Mouse (Mus musculus): Measurements from ENCODE around the gene Dab2ip.

GRCm38 (mm10) chr2:35678440-35678839 lies 120.4 kb downstream of the Dab2ip start:
- no peak for TF ChIP-seq CTCF (IDR thresholded peaks at IDR 0.05)
- no peak for TF ChIP-seq POLR2A (IDR thresholded peaks at IDR 0.05; ENCODE audit: insufficient read depth, low read depth, low read length)
- TF ChIP-seq EP300 (IDR thresholded peaks at IDR 0.05; ENCODE audit: insufficient read depth, low read depth, low read length): no peak
